In the genomic region with DNA sequence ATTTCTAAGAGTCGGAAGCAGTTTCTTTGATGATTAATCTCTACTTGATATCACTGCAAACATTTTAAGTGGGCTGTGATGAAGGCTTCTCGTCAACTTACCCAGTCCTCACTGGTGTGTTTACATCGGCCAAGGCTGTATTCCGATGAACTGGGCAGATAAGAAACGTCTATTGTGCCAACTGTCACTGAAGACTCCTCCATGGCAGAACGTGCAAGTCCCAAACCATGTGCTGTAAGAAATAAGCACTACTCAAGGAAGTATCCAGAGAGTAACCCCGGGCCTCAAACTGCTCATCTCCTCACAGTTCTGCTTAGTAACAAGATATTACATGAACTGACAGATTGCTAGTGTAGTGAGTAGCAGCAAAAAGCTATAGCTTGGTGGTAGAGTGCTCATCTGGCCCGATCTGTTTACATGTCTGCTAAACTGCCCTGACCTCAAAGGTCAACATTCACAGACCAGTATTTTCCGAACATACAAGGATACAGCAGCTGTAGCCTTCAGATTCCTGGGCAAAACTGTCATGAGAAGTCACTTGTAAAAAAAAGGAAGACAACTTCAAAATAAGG, we compare ENCODE assay signal across 13 mouse cellular contexts. TPM values are rescaled to one million over a fixed set of nuclear protein-coding genes. Genes with fewer than 3 reads are reported as not detected.
A peak's percentile ranks its signal among the peaks of the same experiment; 100 is the strongest.
DNase-seq lines count a peak whose midpoint lies in the region; ATAC-seq lines count a peak whose summit lies in the region.
"Had no signal": no experiment of that assay in that cellular context is flagged by ENCODE, and none has a peak within 500 bp of the region (broad histone marks: within the 10 kb centered on the region; RNA-seq: fewer than 3 reads in every experiment).

No protein-coding gene starts in this region.

- intact Hi-C loops in gastrocnemius, postnatal 14 days (cut with DNase I; ENCODE audit: low total_unique reads), result no loop called here

- H3K27ac ChIP-seq in hindbrain, embryonic 14.5 days, result no peak overlapping the region
- H3K27ac ChIP-seq in hindbrain, embryonic 12.5 days, result no peak overlapping the region
- H3K27ac ChIP-seq in lung, embryonic 16.5 days (ENCODE audit: low read length), result peak overlapping the region; percentile 41; the same call in 1 of the 2 replicates
- no peak overlapping the region for H3K27ac ChIP-seq in intestine, embryonic 15.5 days
- no peak overlapping the region; the same call in 1 of the 2 replicates for H3K27ac ChIP-seq in neural tube, embryonic 15.5 days (replicated peaks)

- H3K27me3 ChIP-seq in hindbrain, embryonic 14.5 days (ENCODE audit: control insufficient read depth, insufficient read depth, low read length), result no peaks in the 10 kb centered on the region
- H3K27me3 ChIP-seq in hindbrain, embryonic 12.5 days, result no peaks in the 10 kb centered on the region
- H3K27me3 ChIP-seq in lung, embryonic 16.5 days (ENCODE audit: control insufficient read depth, insufficient read depth, low read depth, low read length), result no peaks in the 10 kb centered on the region
- H3K27me3 ChIP-seq in intestine, embryonic 15.5 days (replicated peaks), result no peaks in the 10 kb centered on the region
- no peaks in the 10 kb centered on the region for H3K27me3 ChIP-seq in neural tube, embryonic 15.5 days (replicated peaks)
- H3K27me3 ChIP-seq: heart, embryonic 12.5 days had no signal

- 73% methylated on average over 9 of the region's 9 CpGs for WGBS in hindbrain, embryonic 14.5 days
- 75% methylated on average over 9 of the region's 9 CpGs for WGBS in hindbrain, embryonic 12.5 days
- WGBS in lung, embryonic 16.5 days, result 16% methylated on average over 9 of the region's 9 CpGs
- whole genome bisulfite sequencing in intestine, embryonic 15.5 days, result 26% methylated on average over 9 of the region's 9 CpGs
- WGBS in neural tube, embryonic 15.5 days, result 75% methylated on average over 9 of the region's 9 CpGs

- no peak overlapping the region for H3K4me3 ChIP-seq in hindbrain, embryonic 14.5 days (replicated peaks; ENCODE audit: low read length)
- H3K4me3 ChIP-seq in hindbrain, embryonic 12.5 days, result no peak overlapping the region
- H3K4me3 ChIP-seq in lung, embryonic 16.5 days (ENCODE audit: low read length), result 0 out of 2 replicates have a peak overlapping the region, but pooled peaks have one; percentile 0
- H3K4me3 ChIP-seq in intestine, embryonic 15.5 days (replicated peaks), result no peak overlapping the region
- no peak overlapping the region for H3K4me3 ChIP-seq in neural tube, embryonic 15.5 days (replicated peaks)

- H3K9me3 ChIP-seq in hindbrain, embryonic 14.5 days (ENCODE audit: control insufficient read depth, low read length), result no peaks in the 10 kb centered on the region
- H3K9me3 ChIP-seq in hindbrain, embryonic 12.5 days (replicated peaks), result no peaks in the 10 kb centered on the region
- H3K9me3 ChIP-seq in lung, embryonic 16.5 days (ENCODE audit: control insufficient read depth, low read length), result no peaks in the 10 kb centered on the region
- no peaks in the 10 kb centered on the region for H3K9me3 ChIP-seq in intestine, embryonic 15.5 days
- no peaks in the 10 kb centered on the region for H3K9me3 ChIP-seq in neural tube, embryonic 15.5 days (replicated peaks)
- H3K9me3 ChIP-seq: heart, embryonic 12.5 days; megakaryocyte, embryonic 14.5 days had no signal

- H3K36me3 ChIP-seq in hindbrain, embryonic 14.5 days (replicated peaks; ENCODE audit: control insufficient read depth, insufficient read depth), result peaks cover 22% of the 10 kb centered on the region
- H3K36me3 ChIP-seq in hindbrain, embryonic 12.5 days, result peaks cover 22% of the 10 kb centered on the region
- peaks cover 12% of the 10 kb centered on the region for H3K36me3 ChIP-seq in lung, embryonic 16.5 days (ENCODE audit: control insufficient read depth, insufficient read depth, low read length)
- H3K36me3 ChIP-seq in intestine, embryonic 15.5 days, result 0 out of 2 replicates have a peak, but pooled peaks cover 3% of the 10 kb centered on the region
- H3K36me3 ChIP-seq in neural tube, embryonic 15.5 days, result peaks cover 23% of the 10 kb centered on the region

- no peak overlapping the region for H3K9ac ChIP-seq in hindbrain, embryonic 14.5 days
- no peak overlapping the region for H3K9ac ChIP-seq in hindbrain, embryonic 12.5 days
- H3K9ac ChIP-seq in lung, embryonic 16.5 days (ENCODE audit: low read length), result 0 out of 2 replicates have a peak overlapping the region, but pooled peaks have one; percentile 35
- H3K9ac ChIP-seq in intestine, embryonic 15.5 days, result no peak overlapping the region
- no peak overlapping the region for H3K9ac ChIP-seq in neural tube, embryonic 15.5 days (replicated peaks)

- no peak for DNase-seq in hindbrain, embryonic 14.5 days (ENCODE audit: low spot score)
- DNase-seq in lung, postnatal 10 days, result no peak
- no peak for DNase-seq in gastrocnemius, postnatal 14 days
- DNase-seq: adrenal gland, adult 2 months; cerebellum, postnatal 36 days; right cerebral cortex, postnatal 4 days had no signal

- H3K4me1 ChIP-seq in hindbrain, embryonic 14.5 days (replicated peaks; ENCODE audit: control insufficient read depth, insufficient read depth, low read length), result peaks cover 18% of the 10 kb centered on the region
- peaks cover 18% of the 10 kb centered on the region for H3K4me1 ChIP-seq in hindbrain, embryonic 12.5 days
- peaks cover 24% of the 10 kb centered on the region for H3K4me1 ChIP-seq in lung, embryonic 16.5 days (replicated peaks; ENCODE audit: control insufficient read depth, insufficient read depth, low read length)
- peaks cover 8% of the 10 kb centered on the region for H3K4me1 ChIP-seq in intestine, embryonic 15.5 days (replicated peaks)
- H3K4me1 ChIP-seq in neural tube, embryonic 15.5 days, result peaks cover 26% of the 10 kb centered on the region

- no peak for ATAC-seq in hindbrain, embryonic 14.5 days (ENCODE audit: low FRiP score)
- no peak for ATAC-seq in hindbrain, embryonic 12.5 days (ENCODE audit: low FRiP score)
- ATAC-seq in lung, embryonic 16.5 days (ENCODE audit: low read depth), result no peak
- ATAC-seq in intestine, embryonic 15.5 days, result no peak
- no peak for ATAC-seq in neural tube, embryonic 15.5 days (ENCODE audit: low FRiP score)
- ATAC-seq in erythroid progenitor cell, adult 5-6 weeks (replicated peaks; ENCODE audit: low FRiP score, poor library complexity, severe bottlenecking), result no peak

- H3K4me2 ChIP-seq in hindbrain, embryonic 14.5 days (replicated peaks), result peak overlapping the region; percentile 98; the same call in 1 of the 2 replicates
- no peak overlapping the region for H3K4me2 ChIP-seq in hindbrain, embryonic 12.5 days (replicated peaks)
- H3K4me2 ChIP-seq in lung, embryonic 16.5 days (ENCODE audit: low read depth, low read length), result peak overlapping the region; percentile 58
- H3K4me2 ChIP-seq in intestine, embryonic 15.5 days (replicated peaks), result 0 out of 2 replicates have a peak overlapping the region, but pooled peaks have one; percentile 89
- peak overlapping the region; percentile 90 for H3K4me2 ChIP-seq in neural tube, embryonic 15.5 days

RNA-seq across cellular contexts. Expression of gene Gpam, which starts 29.6 kb away (rescaled TPM):
- 26.8 and 29.3 TPM in 2 replicates for polyA plus RNA-seq in hindbrain, embryonic 14.5 days (2014; fragmentation: Nextera tagmentation; extraction: Ambion mirVana)
- 25.3 and 27.5 TPM in 2 replicates for polyA plus RNA-seq in hindbrain, embryonic 12.5 days (2016; fragmentation: Nextera tagmentation; extraction: Ambion mirVana)
- 37.4 and 37.7 TPM in 2 replicates for polyA plus RNA-seq in lung, embryonic 16.5 days (2015; fragmentation: Nextera tagmentation; extraction: Ambion mirVana)
- polyA plus RNA-seq in intestine, embryonic 15.5 days (2015; fragmentation: Nextera tagmentation; extraction: Ambion mirVana), result 23.5 and 24.5 TPM in 2 replicates
- 18.1 and 18.9 TPM in 2 replicates for polyA plus RNA-seq in neural tube, embryonic 15.5 days (2015; fragmentation: Nextera tagmentation; extraction: Ambion mirVana)
- total RNA-seq in gastrocnemius, postnatal 14 days (2021), result 100 to 1,000 TPM; 118 to 123 TPM
- 2.1 and 4.0 TPM in 2 replicates for total RNA-seq in erythroid progenitor cell, adult 5-6 weeks (2015; ENCODE audit: low replicate concordance)
- total RNA-seq in erythroid progenitor cell, adult 5-6 weeks (2017; ENCODE audit: low replicate concordance), result 3.9 and 4.2 TPM in 2 replicates
